Mouse (Mus musculus) hindbrain, embryonic 15.5 days (tissue): ENCODE results near the gene Pirt. TPM values are rescaled to one million over a fixed set of nuclear protein-coding genes. Genes with fewer than 3 reads are reported as not detected.

Experiments
- ATAC-seq: fragments of 200-750 bp; cut with Nextera tagmentation; 2 replicates; pipeline ENCODE4 v1.8.0; 2017; ENCODE audit warnings: low read depth, moderate number of reproducible peaks, moderate TSS enrichment; ENCODE audit not compliant: low FRiP score
- H3K27ac ChIP-seq: fragments of 300-500 bp; sonication (generic); replicated peaks from 2 replicates; pipeline ENCODE4 v1.5.1; 2015; ENCODE audit warnings: mild to moderate bottlenecking, inconsistent platforms
- H3K27me3 ChIP-seq: fragments of 300-500 bp; sonication (generic); 2 replicates; pipeline ENCODE4 v1.6.1; 2015; ENCODE audit warnings: control low read depth, inconsistent platforms
- H3K36me3 ChIP-seq: fragments of 300-500 bp; sonication (generic); 2 replicates; pipeline ENCODE4 v1.6.1; 2015; ENCODE audit warnings: control low read depth, inconsistent platforms
- H3K4me1 ChIP-seq: fragments of 300-500 bp; sonication (generic); replicated peaks from 2 replicates; pipeline ENCODE4 v1.6.1; 2015; ENCODE audit warnings: control low read depth, inconsistent platforms
- H3K4me2 ChIP-seq: fragments of 300-500 bp; sonication (generic); 2 replicates; pipeline ENCODE4 v1.6.1; 2015; ENCODE audit warnings: moderate library complexity, mild to moderate bottlenecking, inconsistent platforms
- H3K4me3 ChIP-seq: fragments of 300-500 bp; sonication (generic); 2 replicates; pipeline ENCODE4 v1.5.1; 2015; ENCODE audit warnings: mild to moderate bottlenecking, inconsistent platforms
- H3K9ac ChIP-seq: fragments of 300-500 bp; sonication (generic); 2 replicates; pipeline ENCODE4 v1.6.1; 2015; ENCODE audit warnings: inconsistent platforms
- H3K9me3 ChIP-seq: fragments of 300-500 bp; sonication (generic); 2 replicates; pipeline ENCODE4 v1.6.1; 2016; ENCODE audit warnings: control low read depth, inconsistent platforms
- WGBS: fragments of 180-500 bp; shearing (Covaris S2); methylation state at CpG from one replicate; pipeline ENCODE4 v1.1.7; 2015; 5-methylcytosine and 5-hydroxymethylcytosine counted together
- polyA plus RNA-seq: library from polyadenylated mRNA; unstranded; fragments of >200 nt; fragmentation: Nextera tagmentation; extraction: Ambion mirVana; gene quantifications from 2 replicates; pipeline ENCODE4 v1.2.1, GENCODE M21; 2015

Pirt gene
- polyA plus RNA-seq, 1 experiment from 2014 or later, result 4.1 TPM

- Histone ChIP-seq H3K9me3 (no peaks in the 10 kb centered on the region), H3K4me3 (no peak overlapping the region), H3K27me3 (no peaks in the 10 kb centered on the region), H3K4me2 (no peak overlapping the region), H3K36me3 (no peaks in the 10 kb centered on the region), H3K27ac (no peak overlapping the region), H3K4me1 (no peaks in the 10 kb centered on the region), H3K9ac (no peak overlapping the region)
- WGBS, result 29% methylated on average over 3 of the region's 3 CpGs
- no peak for ATAC-seq
These were observed 2.5 kb downstream of the Pirt start for GRCm38 (mm10) chr11:66914249-66914648.

GRCm38 (mm10) chr11:66920012-66920411, 8.2 kb downstream of the Pirt start:
- H3K4me3 ChIP-seq, result no peak overlapping the region
- no peaks in the 10 kb centered on the region for H3K4me1 ChIP-seq
- no peak overlapping the region for H3K27ac ChIP-seq
- no peaks in the 10 kb centered on the region for H3K27me3 ChIP-seq
- ATAC-seq, result no peak
- WGBS, result 76% methylated on average over 2 of the region's 2 CpGs
- H3K9ac ChIP-seq, result no peak overlapping the region
- H3K9me3 ChIP-seq, result no peaks in the 10 kb centered on the region
- no peaks in the 10 kb centered on the region for H3K36me3 ChIP-seq
- H3K4me2 ChIP-seq, result no peak overlapping the region

- no peaks in the 10 kb centered on the region for H3K9me3 ChIP-seq
- H3K36me3 ChIP-seq, result no peaks in the 10 kb centered on the region
- H3K27ac ChIP-seq, result no peak overlapping the region
- no peak for ATAC-seq
- H3K4me2 ChIP-seq, result no peak overlapping the region
- WGBS, result 88% methylated on average over 11 of the region's 11 CpGs
- no peak overlapping the region for H3K4me3 ChIP-seq
- H3K4me1 ChIP-seq, result no peaks in the 10 kb centered on the region
- H3K9ac ChIP-seq, result no peak overlapping the region
- no peaks in the 10 kb centered on the region for H3K27me3 ChIP-seq
These were observed 12.5 kb downstream of the Pirt start for GRCm38 (mm10) chr11:66924095-66924823.

- Histone ChIP-seq H3K36me3 (no peaks in the 10 kb centered on the region), H3K4me1 (no peaks in the 10 kb centered on the region), H3K4me2 (no peak overlapping the region), H3K27me3 (no peaks in the 10 kb centered on the region), H3K9ac (no peak overlapping the region), H3K4me3 (no peak overlapping the region), H3K9me3 (no peaks in the 10 kb centered on the region), H3K27ac (no peak overlapping the region)
- WGBS, result 62% methylated on average over 3 of the region's 3 CpGs
- ATAC-seq, result no peak
These were observed 16.5 kb downstream of the Pirt start for GRCm38 (mm10) chr11:66928311-66928710.

- Histone ChIP-seq H3K27ac (no peak overlapping the region), H3K9ac (no peak overlapping the region), H3K27me3 (no peaks in the 10 kb centered on the region), H3K4me1 (no peaks in the 10 kb centered on the region), H3K4me3 (no peak overlapping the region), H3K4me2 (no peak overlapping the region), H3K9me3 (no peaks in the 10 kb centered on the region), H3K36me3 (no peaks in the 10 kb centered on the region)
- WGBS, result 60% methylated on average over 9 of the region's 9 CpGs
- no peak for ATAC-seq
These were observed 21.2 kb downstream of the Pirt start for GRCm38 (mm10) chr11:66932827-66933599.

GRCm38 (mm10) chr11:66934428-66935173, 22.8 kb downstream of the Pirt start:
- no peaks in the 10 kb centered on the region for H3K9me3 ChIP-seq
- no peak overlapping the region for H3K4me2 ChIP-seq
- H3K27ac ChIP-seq, result no peak overlapping the region
- H3K4me3 ChIP-seq, result no peak overlapping the region
- 88% methylated on average over 7 of the region's 7 CpGs for WGBS
- H3K9ac ChIP-seq, result no peak overlapping the region
- ATAC-seq, result no peak
- no peaks in the 10 kb centered on the region for H3K36me3 ChIP-seq
- no peaks in the 10 kb centered on the region for H3K4me1 ChIP-seq
- H3K27me3 ChIP-seq, result no peaks in the 10 kb centered on the region

GRCm38 (mm10) chr11:66942011-66942410, 30.2 kb downstream of the Pirt start:
- H3K9ac ChIP-seq, result no peak overlapping the region
- no peak for ATAC-seq
- H3K4me1 ChIP-seq, result no peaks in the 10 kb centered on the region
- H3K36me3 ChIP-seq, result no peaks in the 10 kb centered on the region
- H3K4me3 ChIP-seq, result no peak overlapping the region
- no peak overlapping the region for H3K27ac ChIP-seq
- H3K4me2 ChIP-seq, result no peak overlapping the region
- 88% methylated on average over 5 of the region's 5 CpGs for WGBS
- no peaks in the 10 kb centered on the region for H3K27me3 ChIP-seq
- no peaks in the 10 kb centered on the region for H3K9me3 ChIP-seq

- no peaks in the 10 kb centered on the region for H3K9me3 ChIP-seq
- no peak overlapping the region for H3K4me2 ChIP-seq
- no peak for ATAC-seq
- 66% methylated on average over 2 of the region's 2 CpGs for WGBS
- no peak overlapping the region for H3K27ac ChIP-seq
- no peak overlapping the region for H3K9ac ChIP-seq
- no peaks in the 10 kb centered on the region for H3K27me3 ChIP-seq
- H3K36me3 ChIP-seq, result no peaks in the 10 kb centered on the region
- no peaks in the 10 kb centered on the region for H3K4me1 ChIP-seq
- no peak overlapping the region for H3K4me3 ChIP-seq
These were observed 33.5 kb downstream of the Pirt start for GRCm38 (mm10) chr11:66945224-66945767.

- Histone ChIP-seq H3K27ac (no peak overlapping the region), H3K9ac (no peak overlapping the region), H3K4me2 (no peak overlapping the region), H3K27me3 (no peaks in the 10 kb centered on the region), H3K4me1 (no peaks in the 10 kb centered on the region), H3K9me3 (no peaks in the 10 kb centered on the region), H3K4me3 (no peak overlapping the region), H3K36me3 (no peaks in the 10 kb centered on the region)
- ATAC-seq, result no peak
- 74% methylated on average over 6 of the region's 6 CpGs for WGBS
These were observed 34.7 kb downstream of the Pirt start for GRCm38 (mm10) chr11:66946521-66946920.

GRCm38 (mm10) chr11:66946922-66947321, 35.1 kb downstream of the Pirt start:
- no peak overlapping the region for H3K4me3 ChIP-seq
- H3K9me3 ChIP-seq, result no peaks in the 10 kb centered on the region
- H3K4me2 ChIP-seq, result no peak overlapping the region
- no peak for ATAC-seq
- no peaks in the 10 kb centered on the region for H3K27me3 ChIP-seq
- no peak overlapping the region for H3K9ac ChIP-seq
- 87% methylated on average over 6 of the region's 6 CpGs for WGBS
- H3K4me1 ChIP-seq, result no peaks in the 10 kb centered on the region
- no peak overlapping the region for H3K27ac ChIP-seq
- no peaks in the 10 kb centered on the region for H3K36me3 ChIP-seq

GRCm38 (mm10) chr11:66956303-66956702, 44.5 kb downstream of the Pirt start, which contains the start of gene Tmem238l:
TSS of gene Tmem238l (plus strand) at chr11:66956638.
- Histone ChIP-seq H3K27me3 (no peaks in the 10 kb centered on the region), H3K4me3 (no peak within 1 kb of the TSS), H3K9ac (no peak within 1 kb of the TSS), H3K4me1 (no peaks in the 10 kb centered on the region), H3K36me3 (no peaks in the 10 kb centered on the region), H3K9me3 (no peaks in the 10 kb centered on the region), H3K27ac (no peak within 1 kb of the TSS), H3K4me2 (no peak within 1 kb of the TSS)
- 77% methylated on average over 9 of the region's 9 CpGs for WGBS
- no peak for ATAC-seq

- ATAC-seq, result no peak
- H3K27ac ChIP-seq, result no peak overlapping the region
- 88% methylated on average over 1 of the region's 1 CpGs for WGBS
- H3K4me2 ChIP-seq, result no peak overlapping the region
- no peak overlapping the region for H3K4me3 ChIP-seq
- no peak overlapping the region for H3K9ac ChIP-seq
- no peaks in the 10 kb centered on the region for H3K36me3 ChIP-seq
- H3K9me3 ChIP-seq, result no peaks in the 10 kb centered on the region
- H3K4me1 ChIP-seq, result no peaks in the 10 kb centered on the region
- no peaks in the 10 kb centered on the region for H3K27me3 ChIP-seq
These were observed 49.0 kb downstream of the Pirt start for GRCm38 (mm10) chr11:66960797-66961196.
